Mouse (Mus musculus) stomach, postnatal 0 days (tissue): ENCODE measurements at regions not wholly inside any gene's neighbourhood (a gene's known extent, or its start where the extent isn't known, plus 50 kb on each side); places are given as distances from the start of the nearest gene placed in this dataset.

Experiments used
- ATAC-seq: fragments of 200-750 bp; cut with Nextera tagmentation; 2 replicates; pipeline ENCODE4 v1.8.0; 2017; ENCODE audit not compliant: low FRiP score, low TSS enrichment
- DNase-seq: peaks from one replicate; pipeline ENCODE4 v3.0.0-alpha.2; 2016; ENCODE audit warnings: low spot score
- H3K27ac ChIP-seq: fragments of 300-500 bp; sonication (generic); replicated peaks from 2 replicates; pipeline ENCODE4 v1.5.1; 2014; ENCODE audit warnings: mild to moderate bottlenecking, control low read depth
- H3K27me3 ChIP-seq: fragments of 300-500 bp; sonication (generic); 2 replicates; pipeline ENCODE4 v1.6.1; 2014; ENCODE audit warnings: low read length; ENCODE audit not compliant: control insufficient read depth, insufficient read depth
- H3K36me3 ChIP-seq: fragments of 300-500 bp; sonication (generic); 2 replicates; pipeline ENCODE4 v1.6.1; 2014; ENCODE audit warnings: low read length, mixed read lengths; ENCODE audit not compliant: control insufficient read depth, insufficient read depth
- H3K4me1 ChIP-seq: fragments of 300-500 bp; sonication (generic); replicated peaks from 2 replicates; pipeline ENCODE4 v1.6.1; 2014; ENCODE audit warnings: antibody characterized with exemption; ENCODE audit not compliant: control insufficient read depth, insufficient read depth
- H3K4me2 ChIP-seq: fragments of 300-500 bp; sonication (generic); replicated peaks from 2 replicates; pipeline ENCODE4 v1.6.1; 2014; ENCODE audit warnings: low read depth, mild to moderate bottlenecking, control low read depth, moderate library complexity
- H3K4me3 ChIP-seq: fragments of 300-500 bp; sonication (generic); 2 replicates; pipeline ENCODE4 v1.5.1; 2014; ENCODE audit warnings: low read depth, low read length, control low read depth
- H3K9ac ChIP-seq: fragments of 300-500 bp; sonication (generic); 2 replicates; pipeline ENCODE4 v1.6.1; 2014; ENCODE audit warnings: mild to moderate bottlenecking, low read length, control low read depth, mixed read lengths
- H3K9me3 ChIP-seq: fragments of 300-500 bp; sonication (generic); 2 replicates; pipeline ENCODE4 v1.6.1; 2016; ENCODE audit warnings: low read length; ENCODE audit not compliant: control insufficient read depth
- CTCF ChIP-seq: IDR thresholded peaks from 2 replicates; pipeline ENCODE4 v1.5.1; 2016; ENCODE audit warnings: antibody characterized with exemption, low read depth, mild to moderate bottlenecking, moderate library complexity
- EP300 ChIP-seq: optimal IDR thresholded peaks from 2 replicates; pipeline ENCODE3; 2016; ENCODE audit warnings: antibody characterized with exemption
- WGBS: fragments of 180-500 bp; shearing (Covaris S2); extraction: QIAGEN DNeasy Blood & Tissue Kit; methylation state at CpG from one replicate; pipeline ENCODE4 v1.1.7; 2014; 5-methylcytosine and 5-hydroxymethylcytosine counted together

- no peaks in the 10 kb centered on the region for H3K9me3 ChIP-seq
- H3K27ac ChIP-seq, result no peak overlapping the region
- 86% methylated on average over 15 of the region's 15 CpGs for WGBS
- no peak overlapping the region for H3K4me2 ChIP-seq
- no peaks in the 10 kb centered on the region for H3K36me3 ChIP-seq
- no peak for DNase-seq
- no peaks in the 10 kb centered on the region for H3K27me3 ChIP-seq
- ATAC-seq, result no peak
- no peak overlapping the region for H3K9ac ChIP-seq
- H3K4me3 ChIP-seq, result no peak overlapping the region
- TF ChIP-seq EP300 (no peak), CTCF (no peak)
- no peaks in the 10 kb centered on the region for H3K4me1 ChIP-seq
Observed at GRCm38 (mm10) chr12:112338976-112339375, 150.3 kb upstream of the A530016L24Rik start.

GRCm38 (mm10) chr12:112339481-112340179 lies 149.6 kb upstream of the A530016L24Rik start:
- Histone ChIP-seq H3K9ac (no peak overlapping the region), H3K4me1 (no peaks in the 10 kb centered on the region), H3K9me3 (no peaks in the 10 kb centered on the region), H3K4me3 (no peak overlapping the region), H3K4me2 (no peak overlapping the region), H3K27ac (no peak overlapping the region), H3K36me3 (no peaks in the 10 kb centered on the region), H3K27me3 (no peaks in the 10 kb centered on the region)
- 43% methylated on average over 11 of the region's 11 CpGs for WGBS
- peak; percentile 24; the same call in 1 of the 2 replicates for ATAC-seq
- no peak for DNase-seq
- no peak for TF ChIP-seq EP300
- no peak for TF ChIP-seq CTCF

- TF ChIP-seq EP300 (no peak), CTCF (no peak)
- DNase-seq (no peak), ATAC-seq (no peak)
- Histone ChIP-seq H3K36me3 (no peaks in the 10 kb centered on the region), H3K9ac (no peak overlapping the region), H3K4me2 (no peak overlapping the region), H3K4me3 (no peak overlapping the region), H3K27ac (no peak overlapping the region), H3K4me1 (no peaks in the 10 kb centered on the region), H3K9me3 (no peaks in the 10 kb centered on the region), H3K27me3 (no peaks in the 10 kb centered on the region)
- 46% methylated on average over 5 of the region's 5 CpGs for WGBS
Observed at GRCm38 (mm10) chr12:112340248-112340647, 149.0 kb upstream of the A530016L24Rik start.

GRCm38 (mm10) chr12:112341726-112342469 lies 147.3 kb upstream of the A530016L24Rik start:
- Histone ChIP-seq H3K4me1 (no peaks in the 10 kb centered on the region), H3K4me3 (no peak overlapping the region), H3K36me3 (no peaks in the 10 kb centered on the region), H3K27ac (no peak overlapping the region), H3K9ac (no peak overlapping the region), H3K27me3 (no peaks in the 10 kb centered on the region), H3K4me2 (no peak overlapping the region), H3K9me3 (no peaks in the 10 kb centered on the region)
- TF ChIP-seq EP300, result no peak
- no peak for TF ChIP-seq CTCF
- WGBS, result 63% methylated on average over 8 of the region's 8 CpGs
- DNase-seq, result no peak
- ATAC-seq, result no peak

- WGBS, result 80% methylated on average over 3 of the region's 3 CpGs
- Histone ChIP-seq H3K27ac (no peak overlapping the region), H3K36me3 (no peaks in the 10 kb centered on the region), H3K4me2 (no peak overlapping the region), H3K9me3 (no peaks in the 10 kb centered on the region), H3K4me1 (no peaks in the 10 kb centered on the region), H3K4me3 (no peak overlapping the region), H3K27me3 (no peaks in the 10 kb centered on the region), H3K9ac (no peak overlapping the region)
- no peak for DNase-seq
- ATAC-seq, result no peak
- no peak for TF ChIP-seq EP300
- TF ChIP-seq CTCF, result no peak
Observed at GRCm38 (mm10) chr12:112343064-112343463, 146.2 kb upstream of the A530016L24Rik start.

GRCm38 (mm10) chr12:112344285-112344684 lies 145.0 kb upstream of the A530016L24Rik start:
- ATAC-seq, result no peak
- WGBS, result 49% methylated on average over 10 of the region's 10 CpGs
- no peaks in the 10 kb centered on the region for H3K36me3 ChIP-seq
- H3K27ac ChIP-seq, result no peak overlapping the region
- no peak overlapping the region for H3K9ac ChIP-seq
- no peaks in the 10 kb centered on the region for H3K27me3 ChIP-seq
- no peak for DNase-seq
- peaks cover 1% of the 10 kb centered on the region; the same call in 1 of the 2 replicates for H3K4me1 ChIP-seq
- no peak for TF ChIP-seq CTCF
- TF ChIP-seq EP300, result no peak
- H3K9me3 ChIP-seq, result no peaks in the 10 kb centered on the region
- H3K4me3 ChIP-seq, result no peak overlapping the region
- no peak overlapping the region for H3K4me2 ChIP-seq
